Mouse (Mus musculus): ENCODE results near the gene Fam187a.

The Fam187a gene

GRCm38 (mm10) chr11:102884616-102885219, at the start of gene Fam187a:
Gene Fam187a (plus strand): TSS chr11:102885169.
- DNase-seq (ENCODE audit: low read depth) = no peak

- DNase-seq (ENCODE audit: low read depth) = no peak
These were observed 49.4 kb upstream of the Fam187a start, which contains the start of gene Higd1b for GRCm38 (mm10) chr11:102835549-102835948. Gene Higd1b (plus strand): TSS chr11:102835849.

DNA sequence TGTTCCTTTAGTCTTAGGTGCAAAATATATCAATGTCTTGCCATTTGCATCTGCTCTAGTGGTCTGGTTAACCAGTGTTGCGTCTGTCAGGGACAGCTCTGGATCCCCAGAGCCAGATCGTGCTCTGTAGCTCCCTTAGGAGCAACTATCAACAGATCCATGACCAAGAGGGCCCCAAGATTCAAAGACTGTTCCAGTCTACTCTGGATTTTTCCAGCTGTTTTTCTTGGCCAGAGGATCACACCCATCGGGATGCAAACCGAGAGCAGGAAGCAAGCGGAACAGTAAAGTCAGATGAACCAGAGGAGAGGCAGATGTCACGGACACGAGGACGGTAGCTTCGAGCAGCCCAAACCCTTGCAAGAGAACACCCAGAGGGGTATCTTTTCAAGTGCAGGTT, 48.8 kb upstream of the Fam187a start:
- no peak for DNase-seq (ENCODE audit: low read depth)

- DNase-seq (ENCODE audit: low read depth) = no peak
These were observed 47.6 kb upstream of the Fam187a start for GRCm38 (mm10) chr11:102837385-102837784.

GRCm38 (mm10) chr11:102838126-102838525, 46.8 kb upstream of the Fam187a start:
- no peak for DNase-seq (ENCODE audit: low read depth)

DNA sequence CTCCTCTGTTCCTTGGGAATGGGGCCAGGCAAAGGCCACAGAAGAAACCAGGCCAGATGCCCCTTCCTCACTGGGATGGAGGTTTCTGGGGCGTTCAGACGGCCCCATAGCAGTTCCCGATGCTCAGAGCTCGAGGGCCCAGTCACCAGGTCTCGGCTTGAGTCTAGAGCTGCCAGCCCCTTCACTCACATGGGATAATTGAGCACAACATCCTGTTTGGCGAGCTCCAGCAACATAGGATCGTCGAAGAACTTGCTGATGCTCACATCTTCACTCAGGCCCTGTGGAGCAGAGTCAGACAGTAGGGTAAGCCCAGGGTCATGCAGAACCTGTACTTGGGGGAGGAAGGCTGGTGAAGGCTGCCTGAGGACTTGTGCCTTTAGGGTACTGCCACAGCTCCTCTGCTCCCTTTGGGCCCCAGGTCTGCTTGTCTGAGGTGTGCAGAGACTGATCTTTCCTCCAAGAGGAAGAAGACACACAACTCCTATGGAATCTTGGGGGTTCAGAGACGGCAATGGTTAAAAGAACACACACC, 46.3 kb upstream of the Fam187a start:
- DNase-seq (ENCODE audit: low read depth) = no peak

DNA sequence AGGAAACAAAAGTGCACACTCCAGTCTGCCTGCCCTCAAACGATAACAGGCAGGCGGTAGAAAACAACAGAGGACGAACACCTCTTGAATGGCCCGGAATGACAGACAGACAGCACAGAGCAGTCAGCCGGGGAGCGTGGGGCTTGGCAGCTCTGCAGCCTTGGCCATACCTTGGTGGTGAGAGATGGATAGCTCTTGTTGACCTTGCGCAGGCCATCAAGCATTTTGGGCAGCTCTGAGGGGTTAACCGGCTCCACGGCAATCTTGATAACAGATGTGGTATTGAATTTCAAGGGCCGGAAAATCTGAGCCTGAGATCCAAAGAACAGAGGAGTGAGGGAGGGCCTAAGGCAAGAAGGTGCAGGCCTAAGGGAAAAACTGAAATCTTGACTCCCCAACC, 39.0 kb upstream of the Fam187a start:
- DNase-seq (ENCODE audit: low read depth) = no peak

DNA sequence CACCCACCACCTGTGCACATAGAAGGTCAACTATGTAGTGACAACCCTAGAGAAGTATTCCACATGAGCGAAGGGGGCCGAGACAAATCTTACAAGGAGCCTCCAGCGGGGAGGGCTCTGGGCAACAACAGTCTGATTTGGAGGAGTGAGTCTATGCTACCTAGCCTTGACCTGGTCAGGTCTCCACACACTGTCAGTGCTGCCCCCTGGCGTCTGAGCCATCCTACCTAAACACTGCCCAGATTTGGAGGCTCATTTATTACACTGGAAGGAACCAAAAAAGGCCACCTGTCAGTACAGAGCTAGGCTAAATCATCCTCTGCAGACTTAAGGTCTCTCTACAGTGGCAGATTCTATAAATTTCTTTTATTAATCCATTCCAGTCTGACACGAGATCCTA, 33.1 kb upstream of the Fam187a start:
- DNase-seq (ENCODE audit: low read depth) = peak; percentile 14

GRCm38 (mm10) chr11:102853760-102854159, 31.2 kb upstream of the Fam187a start:
- peak; percentile 34 for DNase-seq (ENCODE audit: low read depth)

GRCm38 (mm10) chr11:102855941-102856340, 29.0 kb upstream of the Fam187a start:
- no peak for DNase-seq (ENCODE audit: low read depth)

DNA sequence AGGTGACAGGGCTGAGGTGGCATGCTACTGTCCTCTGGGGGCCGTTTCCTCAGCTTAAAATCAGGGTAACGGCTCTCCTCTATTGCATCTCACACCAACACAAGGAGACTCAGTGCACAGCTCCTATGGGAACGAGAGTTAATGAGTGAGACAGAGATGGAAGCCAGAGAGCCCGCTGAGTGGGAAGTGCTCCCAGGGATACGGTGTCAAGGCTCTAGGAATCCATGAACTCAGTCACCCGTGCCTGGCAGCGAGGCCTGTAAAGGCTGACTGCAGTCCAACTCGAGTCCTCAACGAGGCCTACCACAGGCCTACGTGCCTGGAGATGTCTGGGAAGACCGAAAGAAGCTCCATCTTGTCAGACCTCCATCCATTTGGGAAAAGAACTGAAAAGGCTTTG, 26.0 kb upstream of the Fam187a start:
- DNase-seq (ENCODE audit: low read depth) = no peak

- no peak for DNase-seq (ENCODE audit: low read depth)
These were observed 25.0 kb upstream of the Fam187a start for GRCm38 (mm10) chr11:102859933-102860332.

GRCm38 (mm10) chr11:102864272-102864671, 20.7 kb upstream of the Fam187a start:
- DNase-seq (ENCODE audit: low read depth) = peak; percentile 50

DNA sequence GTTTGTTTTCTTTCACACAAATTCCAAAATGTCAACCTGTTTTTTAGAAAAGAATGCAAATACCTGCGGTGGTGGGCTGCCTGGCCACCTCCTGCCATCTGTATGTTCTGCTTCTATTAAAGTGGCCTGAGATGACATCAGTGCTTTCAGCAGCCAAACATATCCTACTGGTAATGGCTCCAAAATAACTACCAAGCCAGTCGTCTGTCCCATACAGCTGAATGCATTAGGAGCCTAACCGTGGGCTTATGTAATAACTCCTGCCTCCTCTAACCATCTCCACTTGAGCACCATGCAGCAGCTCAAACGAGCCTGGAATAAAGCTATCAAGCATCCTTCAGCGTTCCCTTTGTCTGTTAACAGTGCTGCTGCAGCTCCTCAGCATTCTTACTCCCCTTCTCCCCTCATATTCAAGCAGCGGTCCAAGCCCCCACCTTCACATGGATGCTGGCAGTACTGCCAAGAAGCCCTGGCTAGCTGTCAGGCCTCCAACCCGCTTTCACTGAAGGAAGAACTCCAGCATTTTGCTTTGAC, 10.1 kb upstream of the Fam187a start:
- no peak for DNase-seq (ENCODE audit: low read depth)

DNA sequence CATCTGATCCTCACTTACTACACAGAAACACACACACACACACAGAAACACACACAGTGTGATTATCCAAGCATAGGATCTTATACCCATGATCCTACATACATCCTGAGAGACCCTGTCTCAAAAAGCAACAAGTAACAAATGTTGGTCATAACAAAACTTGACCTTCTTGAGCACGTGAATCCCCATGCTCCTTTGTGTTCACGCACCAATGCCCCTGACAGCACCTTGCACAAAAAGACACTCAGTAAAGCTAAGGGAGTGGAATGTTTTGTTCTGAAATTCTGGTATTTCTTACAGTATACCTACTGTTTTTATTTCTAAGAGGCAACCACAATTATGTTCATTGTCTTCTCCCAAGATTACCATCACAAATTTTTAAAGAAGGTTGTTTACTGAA, 5.4 kb upstream of the Fam187a start:
- DNase-seq (ENCODE audit: low read depth) = no peak

GRCm38 (mm10) chr11:102880585-102881313, 4.2 kb upstream of the Fam187a start, which contains the start of the genes Eftud2 and Ccdc103:
Gene Eftud2 (minus strand): TSS chr11:102880985.
Gene Ccdc103 (plus strand): TSS chr11:102881204.
- DNase-seq (ENCODE audit: low read depth) = peak; percentile 91

- no peak for DNase-seq (ENCODE audit: low read depth)
These were observed 3.4 kb upstream of the Fam187a start for GRCm38 (mm10) chr11:102881314-102882198.

DNA sequence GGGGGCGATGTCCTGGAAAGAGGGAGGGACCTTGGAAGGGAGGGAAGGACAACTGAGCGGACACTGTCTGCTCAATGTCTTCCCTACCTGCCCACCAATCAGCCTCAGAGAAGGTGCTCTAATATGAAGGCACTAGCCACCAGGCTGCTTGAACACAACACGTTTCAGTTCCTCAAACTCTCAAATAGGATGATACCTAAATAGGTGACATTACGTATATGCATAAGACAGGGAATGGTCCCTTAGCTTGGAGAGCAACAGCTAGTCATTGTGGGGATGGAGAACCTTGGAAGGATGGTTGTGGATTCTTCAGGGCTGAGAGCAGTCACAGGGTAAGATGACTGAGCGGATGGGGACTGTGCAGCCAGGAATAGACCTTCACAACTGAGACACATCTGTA, 2.5 kb downstream of the Fam187a start:
- DNase-seq (ENCODE audit: low read depth) = no peak

- no peak for DNase-seq (ENCODE audit: low read depth)
These were observed 3.2 kb downstream of the Fam187a start for GRCm38 (mm10) chr11:102888135-102888534.

DNA sequence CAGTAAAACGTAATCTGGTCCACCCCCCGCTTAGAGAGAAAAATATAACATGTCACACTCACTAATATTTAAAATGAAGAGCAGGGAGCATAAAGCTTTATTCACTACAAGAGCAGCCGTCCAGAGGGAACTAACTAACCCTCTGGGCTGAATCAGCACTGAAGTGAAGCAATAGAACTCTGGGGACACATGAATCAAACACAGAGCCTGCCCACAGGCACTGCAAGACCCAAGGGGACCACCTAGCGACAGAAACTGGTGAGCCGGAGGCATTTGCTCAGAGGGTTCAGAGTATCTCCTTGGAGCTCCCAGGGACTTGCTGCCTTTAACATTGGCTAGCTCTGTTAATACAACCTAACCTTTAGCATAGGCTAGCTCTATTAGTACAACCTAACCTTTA, 5.1 kb downstream of the Fam187a start:
- no peak for DNase-seq (ENCODE audit: low read depth)

DNA sequence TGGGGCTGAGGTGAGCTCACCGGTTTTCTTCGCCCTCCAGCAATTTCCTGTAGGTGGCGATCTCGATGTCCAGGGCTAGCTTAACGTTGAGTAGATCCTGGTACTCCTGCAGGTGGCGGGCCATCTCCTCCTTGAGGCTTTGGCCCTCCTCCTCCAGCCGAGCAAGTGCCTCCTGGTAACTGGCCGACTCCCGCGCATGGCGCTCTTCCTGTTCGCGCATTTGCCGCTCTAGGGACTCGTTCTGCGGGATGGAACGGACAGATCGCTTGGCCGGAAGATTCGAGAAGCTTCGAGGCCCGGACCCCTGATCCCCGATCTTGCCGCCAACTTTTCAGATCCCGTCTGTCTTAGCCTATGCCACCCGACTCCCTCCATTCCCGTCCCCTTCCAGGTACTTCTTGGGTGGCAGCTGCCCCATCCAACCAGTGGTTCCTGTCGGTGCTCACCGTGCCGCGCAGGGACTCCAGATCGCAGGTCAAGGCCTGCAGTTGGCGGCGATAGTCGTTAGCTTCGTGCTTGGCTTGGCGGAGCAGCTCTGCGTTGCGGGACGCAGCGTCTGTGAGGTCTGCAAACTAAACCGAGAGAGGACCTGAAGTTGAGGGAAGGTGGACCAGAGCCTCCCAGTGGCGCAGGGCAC, 8.2 kb downstream of the Fam187a start:
- DNase-seq (ENCODE audit: low read depth) = peak; percentile 79

- no peak for DNase-seq (ENCODE audit: low read depth)
These were observed 9.7 kb downstream of the Fam187a start for GRCm38 (mm10) chr11:102894716-102895115.

Data from c-Kit-positive CD71-positive TER-119-negative erythroid progenitor cells, embryonic 14.5 days (primary cell).